Mouse (Mus musculus): ENCODE measurements around the gene P2rx3.

DNA sequence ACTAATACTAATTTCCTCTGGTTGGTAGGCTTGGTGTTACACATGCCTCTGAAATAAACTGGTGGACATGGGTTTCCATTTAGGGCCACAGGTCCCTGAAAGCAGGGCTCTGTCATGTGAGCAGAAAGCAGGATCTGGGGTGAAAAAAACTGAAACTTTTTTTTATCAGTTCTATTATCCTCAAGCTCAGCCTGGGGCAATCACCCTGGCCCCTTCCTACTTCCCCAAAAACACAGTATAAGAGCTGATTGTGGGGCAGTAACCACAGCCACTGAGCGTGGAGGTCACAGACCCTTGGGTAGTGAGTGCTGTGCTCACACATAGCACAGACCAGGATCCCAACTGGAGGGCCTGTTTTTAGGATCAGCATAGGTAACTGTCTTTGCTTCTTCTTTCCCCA is 49.3 kb downstream of the P2rx3 start, which contains the start of gene Prg3:
- TF ChIP-seq GATA1 (IDR thresholded peaks at IDR 0.05; ENCODE audit: borderline replicate concordance, low read length) (no peak), CTCF (IDR thresholded peaks at IDR 0.05; ENCODE audit: low read depth, low read length) (no peak)
